Mouse (Mus musculus) ES-E14 (cell line): Measurements from ENCODE around the gene Gpr152.

Source experiments
- HCFC1 ChIP-seq: IDR thresholded peaks from 2 replicates; pipeline ENCODE4 v1.6.1; 2012; ENCODE audit warnings: low read length, inconsistent platforms, borderline replicate concordance; ENCODE audit not compliant: insufficient read depth
- ZNF384 ChIP-seq: IDR thresholded peaks from 2 replicates; pipeline ENCODE4 v1.6.1; 2012; ENCODE audit warnings: low read depth, low read length, inconsistent platforms

- TF ChIP-seq ZNF384 (no peak), HCFC1 (no peak)
Measured at GRCm38 (mm10) chr19:4137913-4138312, 1.7 kb upstream of the Gpr152 start.
